Mouse (Mus musculus) activated CD4-positive, CD25-positive, alpha-beta regulatory T cell, adult 4 months (primary cell): Measurements from ENCODE around the gene Shc1. TPM values are rescaled to one million over a fixed set of nuclear protein-coding genes. Genes with fewer than 3 reads are reported as not detected.

ENCODE experiments used
- ATAC-seq: one replicate; pipeline ENCODE4 v1.8.0; 2017
- polyA plus RNA-seq, 2 experiments: library from polyadenylated mRNA; unstranded; fragments of 100-300 nt; shearing (Covaris generic); gene quantifications; one replicate each; pipeline ENCODE4 v1.2.1; 2017

Shc1 gene
- polyA plus RNA-seq, 2 experiments from 2014 or later = 29.6 to 43.2 TPM

DNA sequence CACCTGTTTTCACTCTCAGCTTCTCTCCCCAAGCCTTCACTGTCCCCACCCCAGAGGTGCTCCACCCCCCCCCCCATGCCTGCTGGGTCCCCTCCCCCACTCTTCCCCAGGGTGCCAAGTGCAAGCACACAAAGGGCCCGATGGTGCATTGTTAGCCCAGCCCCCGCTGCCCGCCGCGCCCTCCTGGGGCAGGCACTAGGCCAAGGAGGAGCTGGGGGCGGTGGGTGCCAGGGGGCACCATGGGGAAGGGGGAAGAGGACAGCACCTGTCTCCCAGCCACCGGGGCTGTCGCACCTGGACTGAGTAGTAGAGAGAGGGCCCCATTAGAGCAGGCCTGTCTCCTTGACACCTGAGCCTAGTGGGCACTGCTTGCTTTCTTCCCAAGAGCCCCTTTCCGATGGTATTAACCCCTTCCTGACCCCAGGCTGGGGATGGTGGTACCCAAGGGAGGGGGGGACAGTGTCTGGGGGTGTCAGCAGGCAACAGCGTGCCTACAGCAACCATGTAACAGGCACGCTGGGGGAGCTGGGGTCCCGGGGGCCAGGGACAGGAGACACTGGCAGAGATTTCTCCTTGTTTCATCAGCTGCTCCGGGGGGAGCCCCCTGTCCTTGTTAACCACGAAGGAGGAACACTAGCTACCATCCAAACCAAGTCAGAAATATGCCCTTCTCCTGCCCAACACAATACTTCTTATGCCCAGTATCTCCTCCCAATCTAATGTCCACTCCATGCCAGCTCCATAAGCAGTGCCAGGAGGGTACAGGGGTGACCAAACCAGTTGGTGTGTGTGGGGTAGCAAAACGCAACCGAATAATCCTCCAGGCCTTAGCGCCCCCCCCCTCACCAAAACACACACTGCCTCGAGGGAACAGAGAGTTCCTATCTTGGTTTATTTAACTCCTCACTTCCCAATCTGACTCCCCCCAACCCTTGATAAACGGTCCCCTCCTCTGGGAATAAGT, 27.3 kb upstream of the Shc1 start:
- no peak for ATAC-seq

DNA sequence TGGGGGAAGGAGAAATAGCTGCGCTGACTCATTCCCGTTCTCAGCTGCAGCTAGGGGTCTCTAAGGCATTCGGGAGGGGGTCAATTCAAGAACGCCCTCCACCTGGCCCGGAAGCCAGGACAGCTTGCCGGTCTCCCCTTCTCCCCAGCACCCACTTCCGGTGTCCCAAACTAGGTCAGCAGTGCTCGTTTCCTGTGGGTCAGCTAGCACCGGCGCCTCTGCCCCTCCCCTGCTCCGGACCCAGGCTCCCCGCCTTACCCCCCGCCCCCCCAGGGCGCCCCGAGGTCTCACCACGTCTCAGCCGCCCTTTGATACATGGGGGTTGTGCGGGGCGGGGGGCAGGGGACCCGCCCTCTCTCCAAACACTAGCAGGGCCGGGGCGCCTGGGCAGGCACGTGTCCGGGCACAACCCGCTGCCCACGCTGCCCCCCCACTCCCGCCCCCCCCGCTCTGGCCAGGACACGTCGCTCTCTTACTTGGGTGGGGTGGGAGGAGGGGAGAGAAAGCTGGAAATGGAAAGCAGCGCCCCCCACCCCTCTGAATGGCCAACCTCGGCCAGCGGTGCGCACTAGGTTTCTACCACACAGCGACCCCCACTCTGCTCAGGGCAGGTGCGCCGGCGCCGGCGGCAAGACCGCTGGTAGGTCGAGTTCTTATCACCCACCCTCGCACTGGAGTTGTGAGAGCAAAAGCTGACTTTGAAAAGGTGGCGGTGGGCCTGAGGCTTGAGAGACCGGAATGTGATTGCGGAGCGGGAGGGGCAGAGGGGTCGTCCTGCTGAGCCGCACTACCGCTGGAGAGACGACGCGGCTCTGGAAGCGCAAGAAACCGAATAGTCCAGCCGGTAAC, 26.4 kb upstream of the Shc1 start:
- no peak for ATAC-seq

DNA sequence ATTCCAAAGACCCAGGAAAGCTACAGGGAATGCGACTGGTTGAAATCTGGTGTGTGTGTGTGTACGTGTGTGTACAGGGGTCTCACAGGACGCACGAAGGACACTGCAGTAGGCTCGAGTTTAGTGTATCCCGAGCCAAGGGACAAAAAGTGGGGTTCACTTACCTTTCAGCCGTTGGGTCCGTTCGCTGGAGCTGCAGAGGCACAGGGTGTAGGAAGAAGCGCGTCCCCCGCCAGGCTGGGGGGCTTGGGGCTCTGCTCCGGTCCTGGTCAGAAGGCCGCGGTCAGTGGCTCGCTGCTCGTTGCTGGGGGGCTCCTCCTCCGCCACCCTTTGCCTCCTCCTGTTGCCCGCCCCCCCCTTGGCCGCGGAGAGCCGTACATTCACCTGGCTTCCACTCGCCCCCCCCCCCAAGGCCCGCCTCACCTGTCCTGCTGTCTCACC, 25.4 kb upstream of the Shc1 start:
- no peak for ATAC-seq

DNA sequence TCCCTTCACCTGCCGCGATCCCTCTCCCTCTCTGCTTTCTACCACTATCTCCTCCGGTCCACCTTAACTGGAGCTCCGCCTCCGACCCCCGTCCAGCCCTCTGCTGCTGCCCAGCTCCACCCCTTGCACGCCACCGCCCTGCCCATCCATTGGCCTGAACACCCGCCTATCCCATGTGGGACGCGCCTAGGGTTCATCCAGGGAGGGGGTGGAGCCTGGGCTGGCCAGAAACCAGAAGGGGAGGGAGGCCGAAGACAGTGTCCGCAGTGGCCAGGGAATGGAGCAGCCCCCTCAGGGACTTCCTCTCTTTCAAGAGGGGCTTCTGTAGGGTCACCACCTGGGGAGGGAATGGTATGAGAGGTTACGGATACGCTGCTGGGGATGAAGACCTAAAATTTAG, 24.6 kb upstream of the Shc1 start:
- ATAC-seq = peak; percentile 79

DNA sequence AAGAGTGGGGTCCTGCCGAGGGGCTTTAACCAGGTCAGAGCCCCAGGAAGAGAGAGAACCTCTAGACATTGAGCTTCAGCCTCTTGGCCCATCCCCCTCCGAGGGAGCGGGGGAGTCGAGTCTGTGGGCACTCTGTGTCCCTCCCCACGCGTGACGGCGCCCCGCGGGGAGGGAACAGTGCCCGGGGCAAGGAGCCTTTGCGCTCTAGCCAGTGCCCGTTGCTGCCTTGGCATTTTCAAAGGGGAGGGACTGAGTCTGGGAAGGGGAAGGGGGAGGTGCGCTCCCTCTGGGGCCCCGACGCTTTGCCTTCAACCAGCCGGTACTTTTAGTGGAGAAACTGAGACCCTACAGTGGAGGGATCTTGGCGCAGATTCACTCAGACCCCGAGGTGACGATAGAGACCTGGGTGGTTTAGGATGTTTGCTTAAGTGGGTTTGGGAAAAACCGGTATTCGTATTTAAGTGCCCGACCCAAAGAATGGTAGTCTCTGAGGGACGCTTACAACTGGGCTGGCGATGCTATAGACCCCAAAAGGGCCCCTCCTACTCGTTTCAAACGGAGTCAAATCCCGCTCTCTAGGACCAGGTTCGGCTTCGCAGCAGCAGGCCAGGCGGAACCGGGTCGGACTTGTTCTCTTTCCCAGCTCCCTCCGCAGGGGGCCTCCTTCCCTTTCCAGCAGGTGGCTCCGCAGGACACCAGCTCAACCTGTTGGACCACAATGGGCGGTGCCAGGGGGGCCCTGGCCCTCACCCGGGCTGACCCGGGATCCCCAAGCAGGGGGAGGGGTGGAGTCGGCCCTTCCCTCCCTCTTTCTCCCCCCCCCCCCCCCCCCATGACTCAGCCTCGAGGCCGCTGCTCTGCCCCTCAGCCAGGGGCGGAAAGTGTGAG, 24.0 kb upstream of the Shc1 start, which contains the start of gene Zbtb7b:
Zbtb7b (minus strand) TSS at position 771 of the 888 bp plus-strand sequence.
- ATAC-seq = peak; percentile 8

DNA sequence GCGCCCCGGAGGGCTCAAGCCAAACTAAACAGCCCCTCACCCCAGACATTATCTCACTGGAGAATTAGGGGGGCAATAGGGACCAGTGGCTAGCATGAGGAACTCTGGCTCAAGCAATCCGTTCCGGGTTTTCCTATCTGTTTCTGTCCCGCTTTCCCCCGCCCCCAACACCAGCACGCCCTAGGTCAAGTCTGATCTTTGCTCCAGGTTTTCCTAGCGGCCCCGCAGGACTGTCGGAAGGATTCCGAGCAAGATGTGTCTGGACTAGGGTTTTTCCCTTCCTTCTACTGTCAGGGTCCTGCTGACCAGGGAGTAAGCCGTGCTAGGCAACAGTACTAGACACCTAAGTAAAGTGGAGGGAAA, 23.4 kb upstream of the Shc1 start:
- ATAC-seq = no peak

DNA sequence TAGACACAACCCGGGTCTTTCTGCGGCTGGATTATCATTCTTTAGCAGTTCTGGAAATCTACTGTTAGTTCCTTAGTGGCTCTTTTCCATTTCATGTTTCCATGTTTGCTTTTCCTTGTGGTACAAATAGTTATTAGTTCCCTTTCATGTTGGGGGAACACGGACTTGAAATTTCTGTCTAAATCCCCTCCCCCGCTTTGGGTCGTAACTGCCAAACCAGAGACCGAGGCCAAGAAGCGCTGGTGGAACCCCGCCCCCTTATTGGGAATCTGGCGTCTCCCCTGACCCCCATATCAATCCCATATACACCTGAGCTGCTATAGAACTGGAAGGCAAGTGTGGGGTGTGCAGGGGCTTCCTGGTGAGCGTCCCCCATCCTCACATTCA, 22.8 kb upstream of the Shc1 start:
- no peak for ATAC-seq

DNA sequence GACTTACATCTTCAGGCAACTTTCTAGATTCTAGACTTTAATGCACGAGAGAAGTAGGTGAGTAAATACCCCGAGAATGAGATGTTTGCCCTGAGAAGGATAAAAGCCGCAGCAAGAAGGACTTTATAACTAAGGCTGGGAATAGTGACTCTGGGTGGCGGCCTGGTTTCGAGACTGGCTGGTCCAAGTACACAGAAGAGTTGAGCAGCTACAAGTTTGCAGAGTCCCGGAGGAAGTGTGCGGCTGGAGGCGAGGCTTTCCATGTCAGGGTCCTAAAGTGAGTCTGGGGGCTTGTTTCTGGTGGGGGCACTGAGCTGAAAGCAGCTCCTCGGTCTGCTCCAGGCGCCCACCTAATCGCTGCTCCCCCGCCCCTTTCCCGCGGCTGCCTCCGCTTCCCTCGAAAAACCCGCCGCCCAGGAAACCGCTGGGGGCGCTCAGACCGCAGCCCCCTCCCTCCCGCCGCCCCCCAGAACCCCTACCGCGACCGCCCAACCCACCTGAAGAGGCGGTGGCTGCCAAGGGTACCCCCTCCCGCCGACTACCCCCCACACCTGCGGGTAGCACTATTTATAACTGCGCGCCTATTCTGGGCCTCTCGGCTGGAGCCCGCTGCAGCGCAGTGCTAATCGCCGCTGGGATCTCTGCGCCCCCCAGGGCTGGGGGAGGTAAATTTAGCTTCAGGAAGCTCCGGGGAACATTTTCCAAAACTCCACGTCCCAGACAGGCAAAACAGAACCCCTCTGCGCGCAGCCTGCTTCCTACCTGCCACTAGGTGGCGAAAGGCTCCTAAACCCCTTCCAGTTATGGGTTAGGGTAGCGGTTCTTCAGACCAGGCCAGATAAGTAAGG, 22.2 kb upstream of the Shc1 start:
- ATAC-seq = no peak

DNA sequence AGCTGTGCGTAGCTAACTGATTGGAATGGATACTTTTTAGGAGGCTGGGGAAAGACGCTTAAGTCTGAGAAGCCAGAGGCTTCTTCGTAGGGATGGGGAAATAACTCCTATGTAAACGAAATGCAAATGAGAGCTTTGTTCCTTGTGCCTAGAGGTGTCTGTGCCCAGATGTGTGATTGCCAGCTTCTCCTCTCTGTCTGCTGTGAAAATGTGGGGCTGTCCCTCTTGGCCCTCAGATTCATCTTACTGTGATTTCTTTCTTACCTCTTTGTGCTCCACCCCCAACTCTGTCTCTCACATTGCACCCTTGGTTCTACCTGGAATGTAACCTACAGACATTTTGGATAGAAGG, 21.6 kb upstream of the Shc1 start:
- ATAC-seq = no peak

DNA sequence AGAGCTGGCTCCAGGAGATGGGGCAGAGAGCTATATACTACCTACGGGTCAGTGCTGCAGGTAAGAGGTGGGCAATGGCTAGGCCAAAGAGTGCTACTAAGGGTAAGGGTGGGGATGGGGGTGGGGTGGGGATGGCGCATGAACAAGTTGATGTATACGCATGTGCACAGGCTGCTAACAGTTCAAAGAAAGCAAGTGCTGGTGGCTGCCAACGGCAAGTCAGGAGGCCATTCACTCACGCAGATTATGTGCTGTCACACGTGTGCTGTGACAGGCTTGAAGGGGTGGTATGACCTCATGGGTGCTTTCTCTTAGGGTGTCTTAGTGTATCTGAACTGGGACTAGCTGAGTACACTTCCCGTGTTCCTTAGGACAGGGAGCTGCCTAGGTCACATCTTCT, 16.9 kb upstream of the Shc1 start:
- no peak for ATAC-seq

DNA sequence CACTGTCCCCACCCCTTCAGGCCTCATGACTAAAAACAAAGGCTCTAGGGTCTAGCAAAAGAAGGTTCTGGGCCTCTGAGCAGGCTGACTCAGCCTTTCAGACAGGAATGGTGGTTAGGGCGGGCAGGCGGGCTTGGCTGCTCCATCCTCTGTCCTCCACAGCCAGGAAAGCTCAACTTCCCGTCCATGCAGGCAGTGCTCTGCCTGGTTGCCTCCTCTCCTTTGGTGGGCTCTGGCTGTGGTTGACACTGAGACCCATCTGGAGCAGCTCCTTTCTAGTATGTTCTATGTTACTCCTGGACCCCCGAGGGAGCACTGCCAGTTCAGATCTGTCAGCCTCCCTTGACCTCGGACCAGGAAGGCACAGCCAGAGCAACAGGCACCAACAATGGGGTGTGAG, 15.6 kb upstream of the Shc1 start, which contains the start of gene Lenep:
Lenep (minus strand) TSS at position 101 of the 400 bp plus-strand sequence.
- no peak for ATAC-seq

DNA sequence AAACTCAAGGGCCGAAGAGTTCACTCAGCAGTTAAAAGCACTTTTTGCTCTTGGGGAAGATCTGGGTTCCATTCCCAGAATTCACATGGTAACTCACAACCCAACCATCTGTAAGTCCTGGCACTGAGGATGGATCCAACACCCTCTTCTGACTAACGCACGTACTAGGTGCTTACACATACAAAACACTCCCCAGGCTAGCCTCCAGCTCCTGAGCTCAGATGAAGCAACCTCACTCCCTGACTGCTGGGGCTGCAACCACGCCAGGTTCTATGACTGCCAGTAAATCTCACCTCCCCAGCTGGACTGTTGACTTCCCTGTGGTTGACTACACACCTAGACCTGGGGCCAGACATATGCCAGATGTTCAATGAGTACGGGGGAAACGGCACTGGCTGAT, 11.4 kb upstream of the Shc1 start:
- no peak for ATAC-seq

DNA sequence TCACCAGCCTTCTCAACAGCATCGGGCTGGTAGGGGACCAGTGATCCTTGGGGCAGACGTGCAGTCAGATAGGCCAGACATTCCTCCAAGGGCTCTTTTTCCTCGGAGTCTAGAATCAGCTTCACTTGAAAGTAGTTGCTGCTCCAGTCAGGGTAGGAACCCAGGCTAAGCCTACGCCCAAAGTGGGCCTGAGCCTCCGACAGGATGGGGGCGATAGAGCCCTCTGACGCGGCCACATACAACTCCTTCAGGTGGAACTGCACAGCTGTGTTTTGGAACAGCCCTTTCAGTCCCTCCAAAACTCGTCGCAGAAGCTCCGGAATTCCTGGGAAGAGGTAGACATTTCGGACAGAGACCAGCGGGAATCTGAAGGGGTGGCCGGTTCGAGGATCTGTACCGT, 9.8 kb upstream of the Shc1 start:
- ATAC-seq = no peak

DNA sequence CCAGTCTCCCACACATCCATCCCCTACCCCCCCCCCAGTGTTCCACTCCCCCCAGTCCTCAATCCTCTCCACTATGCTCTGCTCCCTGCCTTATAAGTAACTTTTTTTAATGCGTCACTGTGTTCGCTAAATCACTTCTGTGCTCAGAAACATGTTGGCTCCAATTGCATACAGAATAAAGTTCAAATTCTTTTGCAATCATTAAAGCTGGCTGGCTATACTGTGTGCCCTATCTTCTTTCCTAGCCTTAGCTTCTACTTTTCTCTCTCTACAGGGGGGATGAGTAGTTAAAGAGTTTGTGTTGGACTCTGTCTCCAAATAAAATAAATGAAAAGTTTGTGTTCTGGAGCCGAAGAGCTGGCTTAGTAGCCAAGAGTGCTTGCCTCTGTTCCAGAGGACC, 8.5 kb upstream of the Shc1 start:
- no peak for ATAC-seq

DNA sequence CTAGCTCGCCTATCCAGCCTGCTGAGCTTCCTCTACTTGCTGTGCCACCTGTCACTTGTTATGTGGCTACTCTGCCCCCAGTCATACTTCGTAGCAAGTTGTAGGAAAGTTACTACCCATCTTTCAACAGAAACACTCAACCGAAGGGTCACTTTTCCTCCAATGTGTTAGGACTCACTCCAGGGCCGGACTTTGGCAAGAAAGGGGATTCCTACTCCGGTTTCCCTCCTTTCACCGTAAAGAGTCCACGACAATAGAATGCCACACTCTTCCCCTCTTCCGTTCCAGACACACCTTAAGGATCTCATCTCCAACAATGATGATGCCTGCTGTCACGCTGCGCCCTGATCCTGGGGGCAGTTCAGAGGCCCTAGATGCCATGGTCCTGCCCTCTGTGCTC, 7.4 kb upstream of the Shc1 start:
- ATAC-seq = no peak

DNA sequence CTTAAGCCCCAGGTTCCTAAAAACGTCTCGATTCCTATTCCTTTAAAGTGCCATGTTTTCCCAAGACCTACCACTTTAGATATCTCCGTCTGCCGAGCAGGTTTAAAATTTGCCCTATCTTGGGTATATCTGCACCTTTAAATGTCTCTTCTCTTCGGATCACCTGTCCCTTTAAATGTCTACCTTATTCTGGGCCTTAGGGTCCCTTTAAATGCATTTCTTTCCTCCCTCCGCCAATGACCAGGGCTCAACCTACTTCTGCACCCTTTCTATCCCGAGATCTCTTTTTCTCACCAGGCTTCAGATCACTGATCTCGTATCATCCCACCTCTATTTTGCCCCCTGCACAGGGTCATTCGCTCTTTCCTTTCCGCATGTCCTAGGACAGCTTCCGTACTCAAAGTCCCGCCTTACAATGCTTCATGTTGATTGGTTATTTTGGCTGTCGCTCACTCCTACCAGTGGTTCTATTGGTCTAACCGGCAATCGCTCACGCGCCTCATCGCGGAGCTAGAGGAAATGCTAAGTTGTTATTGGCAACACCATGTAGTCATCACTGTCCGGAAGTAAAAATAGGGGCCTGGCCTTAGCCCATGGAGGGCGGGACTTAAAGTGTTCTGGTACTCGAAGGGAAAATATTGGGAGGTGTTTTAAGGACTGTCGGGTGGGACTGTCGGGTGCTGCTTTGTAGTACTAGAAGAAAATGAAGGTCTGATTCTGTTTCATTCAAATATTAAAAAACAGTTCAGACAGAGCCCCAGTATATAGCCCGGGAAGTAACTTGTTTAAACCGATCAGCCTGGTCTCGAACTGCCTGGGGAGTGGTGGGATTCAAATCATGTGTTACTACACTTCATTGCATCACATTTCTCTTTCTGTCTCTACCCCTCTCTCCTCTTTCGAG, 6.5 kb upstream of the Shc1 start, which contains the start of gene Flad1:
Flad1 (minus strand) TSS at position 381 of the 904 bp plus-strand sequence.
- ATAC-seq = peak; percentile 100

DNA sequence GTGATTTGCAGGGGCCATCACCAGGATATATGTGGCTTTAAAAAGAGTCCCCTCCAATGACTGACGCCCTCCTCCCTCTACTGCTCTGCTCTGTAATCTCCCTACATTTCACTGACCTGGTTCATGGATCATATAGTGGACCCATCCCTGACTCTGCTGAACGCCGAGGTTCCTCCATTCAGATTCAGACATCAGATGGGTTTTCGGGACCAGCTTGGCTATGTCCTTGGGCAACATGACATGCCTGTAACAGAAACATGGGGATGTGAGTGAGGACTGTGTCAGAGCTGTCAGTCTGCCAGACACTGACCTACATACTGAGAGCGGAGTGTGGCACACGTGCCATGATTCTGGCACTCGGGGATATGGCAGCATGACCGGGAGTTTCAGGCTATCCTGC, 2.1 kb upstream of the Shc1 start:
- no peak for ATAC-seq

DNA sequence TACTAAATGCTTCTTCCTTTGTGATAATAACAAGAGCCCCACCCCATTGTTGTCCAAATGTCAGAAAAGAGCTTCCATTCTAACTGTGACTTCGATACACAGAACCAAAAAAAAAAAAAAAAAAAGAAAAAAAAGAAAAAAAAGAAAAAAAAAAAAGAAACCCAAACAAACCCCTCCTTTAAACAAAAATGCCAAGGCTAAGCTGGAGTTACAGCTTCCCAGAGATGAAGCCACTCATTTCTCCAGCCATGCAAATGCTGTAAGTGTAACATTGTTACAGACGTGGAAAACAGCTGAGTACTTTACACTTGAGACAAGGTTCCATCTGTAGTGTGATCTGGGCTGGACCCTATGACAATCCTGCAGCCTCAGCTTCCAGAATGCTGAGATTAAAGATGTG, 1.1 kb upstream of the Shc1 start:
- no peak for ATAC-seq

DNA sequence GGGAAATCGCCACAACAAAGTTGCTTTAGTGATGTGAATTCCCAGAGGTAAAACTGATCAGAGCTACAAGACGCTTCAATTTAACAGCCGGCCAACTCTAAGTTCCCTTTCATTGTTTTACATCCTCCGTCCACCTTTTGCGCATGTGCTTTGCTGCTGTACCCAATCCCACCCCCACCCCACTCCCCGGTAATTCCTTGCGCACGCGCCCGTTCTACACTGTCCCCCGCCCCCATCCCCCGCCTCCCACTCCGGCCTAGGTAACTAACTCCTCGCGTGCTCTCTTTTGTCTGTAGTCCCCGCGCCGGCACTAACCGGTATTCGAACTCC, 438 bp upstream of the Shc1 start:
- no peak for ATAC-seq

DNA sequence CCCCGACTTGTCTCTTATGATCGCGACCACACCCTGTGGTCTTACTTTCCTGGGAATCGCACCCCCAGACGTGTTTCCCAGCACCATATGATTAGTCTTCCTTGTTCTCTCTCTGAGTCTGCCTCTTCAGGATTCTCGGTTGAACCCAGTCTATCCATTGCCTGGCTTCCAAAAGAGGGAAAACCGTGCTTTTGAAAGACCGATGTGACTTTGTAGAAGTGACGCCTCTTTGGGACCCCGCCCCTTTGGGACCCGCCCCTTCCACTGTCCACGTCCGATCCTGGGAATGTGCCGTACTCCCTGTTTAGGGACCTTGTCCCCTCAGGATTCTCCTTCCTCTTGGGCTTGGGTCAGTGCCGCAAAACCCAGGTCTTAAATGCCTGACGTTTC, 613 bp downstream of the Shc1 start:
- ATAC-seq = no peak

DNA sequence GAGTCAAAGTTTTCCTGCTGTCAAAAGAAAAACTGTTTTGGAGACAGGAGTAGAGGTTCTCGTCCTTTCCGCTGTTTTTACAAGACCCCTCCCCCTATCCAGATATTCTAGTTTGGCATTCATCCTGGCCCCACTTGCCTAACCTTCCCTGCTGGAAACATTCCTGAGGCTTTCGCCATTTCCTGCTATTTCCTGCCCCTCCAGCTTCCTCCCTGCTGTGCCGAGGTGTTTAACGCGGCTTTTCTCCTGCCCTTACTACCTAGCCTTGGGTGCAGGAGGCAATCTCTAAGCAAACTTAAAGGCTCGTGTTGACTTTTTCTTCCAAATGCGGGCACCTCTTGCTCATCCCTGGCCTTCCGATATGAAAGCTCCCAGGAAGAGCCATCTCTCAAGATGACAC, 1.3 kb downstream of the Shc1 start:
- ATAC-seq = no peak
